In genomic region chr15:10713181-10713625, GRCm38 (mm10) we compare ENCODE assay signal across 9 mouse cellular contexts. TPM values are rescaled to one million over a fixed set of nuclear protein-coding genes. Genes with fewer than 3 reads are reported as not detected.
DNase-seq lines count a peak whose midpoint lies in the region; ATAC-seq and TF ChIP-seq lines count a peak whose summit lies in the region.
"Had no signal": no experiment of that assay in that cellular context is flagged by ENCODE, and none has a peak within 500 bp of the region (broad histone marks: within the 10 kb centered on the region; RNA-seq: fewer than 3 reads in every experiment).

No protein-coding gene starts in this region.

- TF ChIP-seq POLR2A in cortical plate, adult 2 months (IDR thresholded peaks at IDR 0.05; ENCODE audit: extremely low read depth, insufficient read depth, low read length) = no peak

- peaks cover 4% of the 10 kb centered on the region; the same call in 1 of the 2 replicates for H3K4me1 ChIP-seq in heart, embryonic 12.5 days (replicated peaks)
- H3K4me1 ChIP-seq in cortical plate, adult 2 months (ENCODE audit: control insufficient read depth, insufficient read depth, low read length) = no peaks in the 10 kb centered on the region
- H3K4me1 ChIP-seq in hindbrain, embryonic 16.5 days (ENCODE audit: control insufficient read depth, insufficient read depth, low read depth, low read length) = peaks cover 9% of the 10 kb centered on the region
- H3K4me1 ChIP-seq in midbrain, embryonic 13.5 days (replicated peaks) = peaks cover 33% of the 10 kb centered on the region

- no peak for TF ChIP-seq CTCF in cortical plate, adult 2 months (IDR thresholded peaks at IDR 0.05; ENCODE audit: extremely low read depth, insufficient read depth, low read length)

- H3K4me3 ChIP-seq in heart, embryonic 12.5 days = peak overlapping the region; percentile 74
- peak overlapping the region; percentile 48 for H3K4me3 ChIP-seq in cortical plate, adult 2 months (ENCODE audit: insufficient read depth, low read length)
- H3K4me3 ChIP-seq in hindbrain, embryonic 16.5 days (ENCODE audit: low read length) = peak overlapping the region; percentile 63
- H3K4me3 ChIP-seq in midbrain, embryonic 13.5 days (replicated peaks) = peak overlapping the region; percentile 77

- 13% methylated on average over 13 of the region's 13 CpGs for WGBS in heart, embryonic 12.5 days
- 3% methylated on average over 13 of the region's 13 CpGs for WGBS in hindbrain, embryonic 16.5 days
- WGBS in midbrain, embryonic 13.5 days = 5% methylated on average over 13 of the region's 13 CpGs

- H3K36me3 ChIP-seq in heart, embryonic 12.5 days = peaks cover 4% of the 10 kb centered on the region
- no peaks in the 10 kb centered on the region for H3K36me3 ChIP-seq in hindbrain, embryonic 16.5 days (ENCODE audit: control insufficient read depth, insufficient read depth, low read length)
- peaks cover 6% of the 10 kb centered on the region; the same call in 1 of the 2 replicates for H3K36me3 ChIP-seq in midbrain, embryonic 13.5 days

- no peak for ATAC-seq in heart, embryonic 12.5 days (ENCODE audit: insufficient number of reproducible peaks, low FRiP score)
- peak; percentile 43 for ATAC-seq in hindbrain, embryonic 16.5 days
- ATAC-seq in midbrain, embryonic 13.5 days = peak; percentile 34
- no peak for ATAC-seq in granulocyte monocyte progenitor cell, adult 5-6 weeks (replicated peaks; ENCODE audit: poor library complexity, severe bottlenecking)
- ATAC-seq: Patski had no signal

- peak overlapping the region; percentile 94 for H3K4me2 ChIP-seq in heart, embryonic 12.5 days
- peak overlapping the region; percentile 87 for H3K4me2 ChIP-seq in hindbrain, embryonic 16.5 days (ENCODE audit: low read length)
- H3K4me2 ChIP-seq in midbrain, embryonic 13.5 days (replicated peaks) = peak overlapping the region; percentile 95

- peaks cover 7% of the 10 kb centered on the region for H3K9me3 ChIP-seq in heart, embryonic 12.5 days (replicated peaks)
- H3K9me3 ChIP-seq in hindbrain, embryonic 16.5 days (ENCODE audit: control insufficient read depth, low read length) = no peaks in the 10 kb centered on the region
- H3K9me3 ChIP-seq in midbrain, embryonic 13.5 days = no peaks in the 10 kb centered on the region; the same call in 1 of the 2 replicates

- 0 out of 2 replicates have a peak overlapping the region, but pooled peaks have one; percentile 73 for H3K27ac ChIP-seq in heart, embryonic 12.5 days (ENCODE audit: poor library complexity, severe bottlenecking)
- no peak overlapping the region for H3K27ac ChIP-seq in cortical plate, adult 2 months (ENCODE audit: insufficient read depth, low read length)
- no peak overlapping the region for H3K27ac ChIP-seq in hindbrain, embryonic 16.5 days (ENCODE audit: low read depth, low read length)
- H3K27ac ChIP-seq in midbrain, embryonic 13.5 days = peak overlapping the region; percentile 35; the same call in 1 of the 2 replicates

- DNase-seq in heart, postnatal 14 days = no peak
- no peak for DNase-seq in spleen, adult 12 weeks (ENCODE audit: low spot score)
- DNase-seq in layer of hippocampus, adult 11-12 months (ENCODE audit: low spot score) = no peak

- intact Hi-C loops in heart, postnatal 14 days (cut with DNase I) = loop anchor here (5.0 to 10.0 kb wide), 2 partner anchors 116 to 208 kb away; no protein-coding TSS in a partner anchor

- H3K27me3 ChIP-seq in heart, embryonic 12.5 days (replicated peaks) = peaks cover 24% of the 10 kb centered on the region
- no peaks in the 10 kb centered on the region for H3K27me3 ChIP-seq in hindbrain, embryonic 16.5 days (replicated peaks; ENCODE audit: control insufficient read depth, insufficient read depth, low read length)
- no peaks in the 10 kb centered on the region for H3K27me3 ChIP-seq in midbrain, embryonic 13.5 days
- H3K27me3 ChIP-seq: Patski had no signal

- peak overlapping the region; percentile 82 for H3K9ac ChIP-seq in heart, embryonic 12.5 days
- H3K9ac ChIP-seq in hindbrain, embryonic 16.5 days (ENCODE audit: low read depth, low read length) = peak overlapping the region; percentile 68; the same call in 1 of the 2 replicates
- H3K9ac ChIP-seq in midbrain, embryonic 13.5 days (replicated peaks) = peak overlapping the region; percentile 85

RNA-seq across cellular contexts. Expression of gene Rai14, which starts 1.2 kb away (rescaled TPM):
- polyA plus RNA-seq in heart, embryonic 12.5 days (2016; fragmentation: Nextera tagmentation; extraction: Ambion mirVana) = 25.6 and 27.5 TPM in 2 replicates
- 1 to 10 TPM; 5.3 to 6.3 TPM for total RNA-seq in heart, postnatal 14 days (2021)
- polyA plus RNA-seq in cortical plate, adult 2 months (2012; rRNA removed) = 8.0 and 8.1 TPM in 2 replicates
- 8.2 and 11.6 TPM in 2 replicates for polyA plus RNA-seq in hindbrain, embryonic 16.5 days (2015; fragmentation: Nextera tagmentation; extraction: Ambion mirVana)
- 30.1 and 34.2 TPM in 2 replicates for polyA plus RNA-seq in midbrain, embryonic 13.5 days (2015; fragmentation: Nextera tagmentation; extraction: Ambion mirVana)
- total RNA-seq in granulocyte monocyte progenitor cell, adult 5-6 weeks (2014; fragmentation: Nextera tagmentation) = 6.1 and 6.2 TPM in 2 replicates
- total RNA-seq in granulocyte monocyte progenitor cell, adult 5-6 weeks (2017) = 4.3 and 5.2 TPM in 2 replicates

Comparison
In these comparisons a context has a peak if more than half of its experiments do, and no peak if none do; other contexts are left out.
1. ATAC-seq: peak in hindbrain, embryonic 16.5 days (single experiment) and midbrain, embryonic 13.5 days (single experiment); none in heart, embryonic 12.5 days (single experiment) and granulocyte monocyte progenitor cell, adult 5-6 weeks (single experiment).
2. H3K27ac ChIP-seq: peak in heart, embryonic 12.5 days (single experiment) and midbrain, embryonic 13.5 days (single experiment); none in cortical plate, adult 2 months (single experiment) and hindbrain, embryonic 16.5 days (single experiment).
3. Peak in every context shown above with its lines, with median percentiles within 50 percentile points of each other: H3K4me2 ChIP-seq, H3K4me3 ChIP-seq and H3K9ac ChIP-seq.